Comparison of ENCODE assay signal across 12 mouse cellular contexts in the genomic region with DNA sequence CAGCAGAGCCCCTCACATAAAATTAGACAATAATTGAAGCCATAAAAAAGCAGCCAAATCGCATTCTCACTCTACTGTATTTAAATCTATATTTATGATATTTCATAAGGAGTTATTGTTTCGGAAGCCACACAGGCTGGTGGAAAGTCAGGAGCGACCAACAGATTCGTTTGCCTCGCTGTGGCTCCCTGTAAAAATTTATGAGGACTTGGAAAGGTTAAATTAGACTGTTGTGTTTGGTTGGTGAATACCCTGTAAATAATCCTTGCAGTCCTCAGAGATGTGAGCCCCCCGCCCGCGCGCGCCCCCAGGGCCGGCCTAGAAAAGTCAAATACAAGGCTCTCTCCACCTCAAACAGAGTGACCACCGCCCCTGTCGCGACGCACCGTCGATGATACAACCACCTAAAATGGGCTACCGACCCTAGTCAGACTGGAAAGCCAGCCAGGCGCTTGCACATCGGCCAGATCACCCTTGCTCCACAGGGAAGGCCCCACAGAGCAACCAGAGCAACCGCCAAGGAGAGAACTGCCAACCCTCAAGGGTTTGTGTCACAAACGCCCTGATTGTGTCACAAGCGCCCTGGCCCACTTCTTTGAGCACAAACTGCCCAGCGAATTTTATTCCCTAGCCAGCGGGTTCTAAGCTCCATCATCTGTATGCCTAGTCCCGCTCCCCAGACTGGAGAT. TPM values are rescaled to one million over a fixed set of nuclear protein-coding genes. Genes with fewer than 3 reads are reported as not detected.
DNase-seq lines count a peak whose midpoint lies in the region; ATAC-seq and TF ChIP-seq lines count a peak whose summit lies in the region.
"Had no signal": no experiment of that assay in that cellular context is flagged by ENCODE, and none has a peak within 500 bp of the region (broad histone marks: within the 10 kb centered on the region; RNA-seq: fewer than 3 reads in every experiment).

No protein-coding gene starts in this region.

- no peaks in the 10 kb centered on the region for H3K36me3 ChIP-seq in lung, embryonic 15.5 days
- no peaks in the 10 kb centered on the region for H3K36me3 ChIP-seq in liver, postnatal 0 days (replicated peaks; ENCODE audit: insufficient read depth, low read length)
- H3K36me3 ChIP-seq: embryonic facial prominence, embryonic 13.5 days had no signal

- TF ChIP-seq EP300 in liver, postnatal 0 days (IDR thresholded peaks at IDR 0.05; ENCODE audit: low read depth), result no peak

- 0 out of 2 replicates have a peak overlapping the region, but pooled peaks have one; percentile 21 for H3K4me3 ChIP-seq in lung, embryonic 15.5 days
- peak overlapping the region; percentile 28 for H3K4me3 ChIP-seq in embryonic fibroblast, embryonic 13.5 days (ENCODE audit: insufficient read depth, low read length)
- H3K4me3 ChIP-seq in liver, postnatal 0 days (ENCODE audit: low read depth, low read length), result peak overlapping the region; percentile 13; the same call in 1 of the 2 replicates
- H3K4me3 ChIP-seq: embryonic facial prominence, embryonic 13.5 days had no signal

- no peak for DNase-seq in lung, postnatal 36 days
- peak; percentile 40 for DNase-seq in kidney, adult 9 months
- DNase-seq in liver, postnatal 0 days, result no peak
- DNase-seq in ovary, postnatal 14 days (ENCODE audit: low spot score), result no peak
- DNase-seq in layer of hippocampus, adult 9-11 months, result no peak
- DNase-seq: cerebellum, adult 2 months had no signal

- TF ChIP-seq POLR2A in embryonic fibroblast, embryonic 13.5 days (IDR thresholded peaks at IDR 0.05; ENCODE audit: low read depth, low read length), result no peak

- peaks cover 17% of the 10 kb centered on the region for H3K4me1 ChIP-seq in lung, embryonic 15.5 days
- no peaks in the 10 kb centered on the region for H3K4me1 ChIP-seq in embryonic fibroblast, embryonic 13.5 days (ENCODE audit: control insufficient read depth, insufficient read depth, low read length)
- H3K4me1 ChIP-seq in liver, postnatal 0 days (ENCODE audit: insufficient read depth), result 0 out of 2 replicates have a peak, but pooled peaks cover 4% of the 10 kb centered on the region

- H3K27ac ChIP-seq in lung, embryonic 15.5 days, result no peak overlapping the region
- H3K27ac ChIP-seq in embryonic fibroblast, embryonic 13.5 days (ENCODE audit: insufficient read depth, low read length), result peak overlapping the region; percentile 60
- no peak overlapping the region for H3K27ac ChIP-seq in liver, postnatal 0 days (ENCODE audit: low read depth)
- H3K27ac ChIP-seq: embryonic facial prominence, embryonic 13.5 days had no signal

- no peak for TF ChIP-seq CTCF in embryonic fibroblast, embryonic 13.5 days (IDR thresholded peaks at IDR 0.05; ENCODE audit: borderline replicate concordance, insufficient read depth, low read length)
- TF ChIP-seq CTCF in liver, postnatal 0 days (IDR thresholded peaks at IDR 0.05; ENCODE audit: low read depth), result no peak

- no peaks in the 10 kb centered on the region for H3K9me3 ChIP-seq in lung, embryonic 15.5 days
- no peaks in the 10 kb centered on the region for H3K9me3 ChIP-seq in liver, postnatal 0 days (ENCODE audit: low read length)
- H3K9me3 ChIP-seq: embryonic facial prominence, embryonic 13.5 days had no signal

- 0 out of 2 replicates have a peak overlapping the region, but pooled peaks have one; percentile 41 for H3K4me2 ChIP-seq in lung, embryonic 15.5 days
- H3K4me2 ChIP-seq in liver, postnatal 0 days (ENCODE audit: low read depth, low read length), result peak overlapping the region; percentile 38
- H3K4me2 ChIP-seq: embryonic facial prominence, embryonic 13.5 days had no signal

- ATAC-seq in lung, embryonic 15.5 days (ENCODE audit: borderline replicate concordance, extremely low read depth, low FRiP score, low TSS enrichment), result no peak
- ATAC-seq in liver, postnatal 0 days, result no peak
- no peak for ATAC-seq in cerebellum, adult (ENCODE audit: insufficient number of reproducible peaks, low FRiP score, low TSS enrichment)
- ATAC-seq: activated CD4-positive, CD25-positive, alpha-beta regulatory T cell, adult 4 months had no signal

- peaks cover 97% of the 10 kb centered on the region for H3K27me3 ChIP-seq in lung, embryonic 15.5 days
- peaks cover 97% of the 10 kb centered on the region for H3K27me3 ChIP-seq in liver, postnatal 0 days (ENCODE audit: insufficient read depth, low read length)

- WGBS in lung, embryonic 15.5 days, result 4% methylated on average over 26 of the region's 26 CpGs
- WGBS in liver, postnatal 0 days (ENCODE audit: insufficient replicate concordance), result 11% methylated on average over 26 of the region's 26 CpGs

- H3K9ac ChIP-seq in lung, embryonic 15.5 days, result no peak overlapping the region
- no peak overlapping the region for H3K9ac ChIP-seq in liver, postnatal 0 days (replicated peaks)
- H3K9ac ChIP-seq: embryonic facial prominence, embryonic 13.5 days had no signal

RNA-seq across cellular contexts. Expression of gene Hoxa9, which starts 4.2 kb away (rescaled TPM):
- 0.16 and 0.29 TPM in 2 replicates for polyA plus RNA-seq in lung, embryonic 15.5 days (2015; fragmentation: Nextera tagmentation; extraction: Ambion mirVana)
- polyA plus RNA-seq in embryonic fibroblast, embryonic 13.5 days (2011; ENCODE audit: insufficient read length, low read depth, missing spikeins), result 9.9 and 13.6 TPM in 2 replicates
- 0.11 and 0.26 TPM in 2 replicates for polyA plus RNA-seq in liver, postnatal 0 days (2015; fragmentation: Nextera tagmentation; extraction: Ambion mirVana)
- polyA plus RNA-seq: cerebellum, adult 2 months; embryonic facial prominence, embryonic 13.5 days had no signal

RNA-seq across cellular contexts. Expression of gene Hoxa7, which starts 5.1 kb away (rescaled TPM):
- polyA plus RNA-seq in lung, embryonic 15.5 days (2015; fragmentation: Nextera tagmentation; extraction: Ambion mirVana), result 4.9 and 5.5 TPM in 2 replicates
- polyA plus RNA-seq in embryonic fibroblast, embryonic 13.5 days (2011; ENCODE audit: insufficient read length, low read depth, missing spikeins), result 15.8 and 21.6 TPM in 2 replicates
- 0.39 and 0.50 TPM in 2 replicates for polyA plus RNA-seq in liver, postnatal 0 days (2015; fragmentation: Nextera tagmentation; extraction: Ambion mirVana)
- polyA plus RNA-seq: activated CD4-positive, CD25-positive, alpha-beta regulatory T cell, adult 4 months; embryonic facial prominence, embryonic 13.5 days had no signal

RNA-seq across cellular contexts. Expression of gene Gm28308, which starts 13.6 kb away (rescaled TPM):
- polyA plus RNA-seq in lung, embryonic 15.5 days (2015; fragmentation: Nextera tagmentation; extraction: Ambion mirVana), result not detected in 2 replicates
- polyA plus RNA-seq in embryonic fibroblast, embryonic 13.5 days (2011; ENCODE audit: insufficient read length, low read depth, missing spikeins), result 0.89 TPM in 1 of 2 replicates, not detected in the other
- not detected in 2 replicates for polyA plus RNA-seq in liver, postnatal 0 days (2015; fragmentation: Nextera tagmentation; extraction: Ambion mirVana)
- polyA plus RNA-seq: activated CD4-positive, CD25-positive, alpha-beta regulatory T cell, adult 4 months; cerebellum, adult 2 months; embryonic facial prominence, embryonic 13.5 days; heart, embryonic 16.5 days had no signal

RNA-seq across cellular contexts. Expression of gene Hoxa3, which starts 13.6 kb away (rescaled TPM):
- polyA plus RNA-seq in lung, embryonic 15.5 days (2015; fragmentation: Nextera tagmentation; extraction: Ambion mirVana), result 7.5 and 9.4 TPM in 2 replicates
- 10.2 and 13.5 TPM in 2 replicates for polyA plus RNA-seq in embryonic fibroblast, embryonic 13.5 days (2011; ENCODE audit: insufficient read length, low read depth, missing spikeins)
- polyA plus RNA-seq in liver, postnatal 0 days (2015; fragmentation: Nextera tagmentation; extraction: Ambion mirVana), result 0.16 and 0.17 TPM in 2 replicates

RNA-seq across cellular contexts. Expression of gene Hoxa10, which starts 13.9 kb away (rescaled TPM):
- polyA plus RNA-seq in lung, embryonic 15.5 days (2015; fragmentation: Nextera tagmentation; extraction: Ambion mirVana), result 0.17 TPM in 1 of 2 replicates, not detected in the other
- polyA plus RNA-seq in embryonic fibroblast, embryonic 13.5 days (2011; ENCODE audit: insufficient read length, low read depth, missing spikeins), result 12.1 and 18.2 TPM in 2 replicates
- polyA plus RNA-seq in liver, postnatal 0 days (2015; fragmentation: Nextera tagmentation; extraction: Ambion mirVana), result not detected in 2 replicates
- polyA plus RNA-seq: activated CD4-positive, CD25-positive, alpha-beta regulatory T cell, adult 4 months; cerebellum, adult 2 months; heart, embryonic 16.5 days had no signal
